Mouse (Mus musculus) lung, postnatal 14 days (tissue): ENCODE data around the gene Echdc2.

ENCODE experiments used
- DNase-seq: peaks from one replicate; pipeline ENCODE4 v3.0.0; 2021

Gene Echdc2

DNA sequence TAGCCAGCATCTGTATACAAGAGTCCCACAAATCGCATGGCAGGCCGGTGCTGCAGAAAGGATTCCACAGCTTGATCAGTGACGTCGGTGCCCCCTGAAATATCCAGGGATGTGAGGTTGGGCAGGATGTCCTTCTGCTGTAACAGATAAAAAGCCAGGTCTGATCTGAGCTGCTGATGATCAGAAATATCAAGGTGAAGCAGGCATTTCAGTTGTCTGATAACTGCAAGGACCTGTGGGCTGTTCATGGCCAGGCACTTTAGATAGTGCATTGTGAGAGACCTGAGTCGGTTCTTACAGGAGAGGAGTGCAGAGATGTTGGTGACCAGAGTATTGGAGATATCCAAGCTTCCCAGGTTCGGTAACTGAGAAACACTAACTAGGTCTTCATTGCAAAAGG is 39.4 kb downstream of the Echdc2 start:
- DNase-seq = no peak

DNA sequence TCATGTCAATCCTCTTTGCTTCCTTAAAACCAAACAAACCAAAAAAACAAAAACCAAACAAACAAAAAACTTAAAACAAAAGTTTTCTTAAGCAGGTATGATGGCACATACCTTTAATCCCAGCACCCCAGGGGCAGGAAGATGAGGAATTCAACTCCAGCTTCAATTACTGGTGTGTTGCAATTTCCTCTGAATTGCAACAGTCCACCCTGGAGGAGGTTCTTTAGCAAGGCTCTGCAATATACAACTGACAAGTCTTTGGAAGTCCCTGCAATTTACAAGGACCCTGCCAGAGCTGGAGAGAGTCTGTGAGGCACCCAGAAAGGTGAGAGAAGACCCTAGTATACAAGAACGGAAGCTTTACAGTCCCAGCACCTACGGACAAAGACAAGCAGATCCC is 47.8 kb downstream of the Echdc2 start:
- no peak for DNase-seq

GRCm38 (mm10) chr4:108217332-108218179 is 52.3 kb downstream of the Echdc2 start, which contains the start of gene Zyg11a:
Gene Zyg11a (minus strand): TSS chr4:108218048.
- peak; percentile 8 for DNase-seq

GRCm38 (mm10) chr4:108219019-108219418 is 53.8 kb downstream of the Echdc2 start:
- DNase-seq = peak; percentile 14

DNA sequence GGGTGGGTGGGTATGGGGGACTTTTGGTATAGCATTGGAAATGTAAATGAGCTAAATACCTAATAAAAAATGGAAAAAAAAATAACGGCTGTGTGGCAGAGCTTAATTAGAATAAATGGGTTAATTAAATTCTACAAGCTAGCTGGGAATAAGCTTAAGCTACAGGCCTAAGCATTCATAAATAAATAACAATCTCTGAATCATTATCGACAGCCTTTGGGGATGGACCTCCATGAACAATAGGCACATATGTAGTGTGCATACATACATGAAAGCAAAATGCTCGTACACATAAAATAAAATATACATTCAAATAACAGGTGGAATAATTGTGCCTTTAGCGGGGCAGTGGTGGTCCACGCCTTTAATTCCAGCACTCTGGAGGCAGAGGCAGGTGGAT is 57.3 kb downstream of the Echdc2 start:
- DNase-seq = no peak

DNA sequence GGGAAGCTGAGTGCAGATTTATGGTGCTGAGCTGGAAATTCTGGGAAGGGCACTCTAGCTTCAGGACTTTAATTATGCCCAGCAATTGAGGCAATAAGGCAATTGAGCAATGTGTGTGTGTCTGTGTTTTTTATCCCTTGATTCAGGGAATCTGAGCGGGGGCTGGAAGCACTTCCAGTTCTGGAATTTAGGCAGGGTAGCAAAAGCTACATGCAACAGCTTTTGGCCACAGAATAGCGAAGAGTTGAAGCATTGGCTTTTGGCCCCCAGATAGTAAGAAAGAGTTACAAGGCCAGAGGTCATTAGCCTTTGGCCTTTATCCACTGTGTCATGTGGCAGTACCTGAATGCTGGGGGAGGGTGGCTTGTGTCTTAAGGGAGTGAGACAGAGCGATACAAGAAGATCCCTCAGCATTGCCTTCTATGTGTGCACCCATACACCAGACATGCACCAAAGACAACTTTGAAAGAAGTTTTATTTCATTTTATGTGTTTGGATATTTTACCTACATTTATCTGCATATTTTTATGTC is 60.2 kb downstream of the Echdc2 start:
- DNase-seq = no peak
